Mouse (Mus musculus) embryonic facial prominence, embryonic 15.5 days (tissue): Measurements from ENCODE around the gene Cdkal1. TPM values are rescaled to one million over a fixed set of nuclear protein-coding genes. Genes with fewer than 3 reads are reported as not detected.

Source experiments
- ATAC-seq: fragments of 200-750 bp; cut with Nextera tagmentation; 2 replicates; pipeline ENCODE4 v1.8.0; 2017; ENCODE audit warnings: low read depth, moderate TSS enrichment; ENCODE audit not compliant: insufficient number of reproducible peaks, low FRiP score, low TSS enrichment
- H3K27ac ChIP-seq: fragments of 300-500 bp; sonication (generic); replicated peaks from 2 replicates; pipeline ENCODE4 v1.5.1; 2015; ENCODE audit warnings: mild to moderate bottlenecking, inconsistent platforms
- H3K27me3 ChIP-seq: fragments of 300-500 bp; sonication (generic); 2 replicates; pipeline ENCODE4 v1.6.1; 2015; ENCODE audit warnings: inconsistent platforms
- H3K36me3 ChIP-seq: fragments of 300-500 bp; sonication (generic); 2 replicates; pipeline ENCODE4 v1.6.1; 2015; ENCODE audit warnings: mild to moderate bottlenecking, inconsistent platforms
- H3K4me1 ChIP-seq: fragments of 300-500 bp; sonication (generic); 2 replicates; pipeline ENCODE4 v1.6.1; 2015; ENCODE audit warnings: inconsistent platforms
- H3K4me2 ChIP-seq: fragments of 300-500 bp; sonication (generic); replicated peaks from 2 replicates; pipeline ENCODE4 v1.6.1; 2015; ENCODE audit warnings: mild to moderate bottlenecking, inconsistent platforms
- H3K4me3 ChIP-seq: fragments of 300-500 bp; sonication (generic); replicated peaks from 2 replicates; pipeline ENCODE4 v1.5.1; 2015; ENCODE audit warnings: mild to moderate bottlenecking, inconsistent platforms
- H3K9ac ChIP-seq: fragments of 300-500 bp; sonication (generic); 2 replicates; pipeline ENCODE4 v1.6.1; 2015; ENCODE audit warnings: inconsistent platforms
- H3K9me3 ChIP-seq: fragments of 300-500 bp; sonication (generic); replicated peaks from 2 replicates; pipeline ENCODE4 v1.6.1; 2016; ENCODE audit warnings: inconsistent platforms
- WGBS: fragments of 180-500 bp; shearing (Covaris S2); methylation state at CpG from one replicate; pipeline ENCODE4 v1.1.7; 2015; 5-methylcytosine and 5-hydroxymethylcytosine counted together
- polyA plus RNA-seq: library from polyadenylated mRNA; unstranded; fragments of >200 nt; fragmentation: Nextera tagmentation; extraction: Ambion mirVana; gene quantifications from 2 replicates; pipeline ENCODE4 v1.2.1, GENCODE M21; 2015

Gene Cdkal1
- polyA plus RNA-seq, 1 experiment from 2014 or later = 31.2 TPM

DNA sequence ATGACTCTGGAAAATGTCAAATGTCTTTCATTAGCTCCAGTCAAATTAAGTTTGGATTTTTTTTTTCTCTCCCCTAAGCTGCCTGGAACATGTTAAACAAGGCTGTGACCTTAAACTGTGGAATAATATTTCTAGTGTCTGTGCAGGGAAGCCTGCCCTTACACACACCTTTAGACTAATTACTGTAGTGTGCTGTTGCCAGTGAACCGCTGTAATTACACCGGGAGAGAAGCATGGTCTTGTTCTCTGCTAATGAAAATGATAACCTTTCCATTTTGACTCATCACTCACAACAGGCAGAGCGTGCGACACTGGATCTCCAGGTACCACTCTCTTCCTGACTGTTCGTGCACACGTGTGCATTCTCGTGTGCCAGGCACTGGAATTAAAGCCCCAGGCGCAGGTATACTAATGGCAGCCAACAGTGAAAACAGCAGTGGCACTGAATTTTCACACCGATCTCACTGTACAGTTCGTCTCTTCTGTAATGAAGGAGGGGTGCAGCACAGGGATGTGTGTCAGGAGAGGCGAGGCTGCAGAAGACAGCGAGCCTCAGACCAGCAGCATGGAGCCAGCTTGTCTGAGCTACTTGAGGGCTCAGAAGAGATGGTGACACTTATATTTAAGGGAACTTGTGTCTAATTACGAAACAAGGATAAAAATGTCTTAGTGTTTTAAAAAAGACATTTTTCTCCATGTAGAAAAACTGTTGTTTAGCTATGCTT, 490.4 kb downstream of the Cdkal1 start:
- H3K9me3 ChIP-seq = no peaks in the 10 kb centered on the region
- ATAC-seq = no peak
- H3K4me2 ChIP-seq = no peak overlapping the region
- H3K36me3 ChIP-seq = no peaks in the 10 kb centered on the region
- no peak overlapping the region for H3K27ac ChIP-seq
- 54% methylated on average over 13 of the region's 13 CpGs for WGBS
- H3K4me3 ChIP-seq = no peak overlapping the region
- no peaks in the 10 kb centered on the region for H3K27me3 ChIP-seq
- peaks cover 9% of the 10 kb centered on the region for H3K4me1 ChIP-seq
- H3K9ac ChIP-seq = no peak overlapping the region

DNA sequence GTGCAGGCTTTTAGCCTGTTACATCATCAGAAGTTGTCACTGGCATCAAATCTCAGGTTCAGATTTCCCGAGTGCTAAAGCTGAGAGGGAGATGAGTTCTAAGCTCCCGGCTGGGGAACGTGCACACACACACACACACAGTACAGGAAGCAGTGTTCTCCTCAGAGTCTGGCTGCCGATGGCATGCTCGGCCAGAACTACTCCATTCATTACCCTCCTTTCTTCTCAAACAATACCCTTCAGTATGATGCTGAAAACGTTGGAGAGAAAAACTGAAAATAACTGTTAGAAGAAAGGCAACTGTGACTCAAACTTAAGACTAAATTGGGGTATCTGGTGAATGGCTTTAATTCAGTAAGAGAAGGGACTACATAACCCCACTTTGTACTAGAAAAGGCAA, 491.5 kb downstream of the Cdkal1 start:
- peaks cover 9% of the 10 kb centered on the region for H3K4me1 ChIP-seq
- no peak overlapping the region for H3K9ac ChIP-seq
- 35% methylated on average over 6 of the region's 6 CpGs for WGBS
- no peak overlapping the region for H3K27ac ChIP-seq
- no peaks in the 10 kb centered on the region for H3K27me3 ChIP-seq
- H3K9me3 ChIP-seq = no peaks in the 10 kb centered on the region
- H3K36me3 ChIP-seq = no peaks in the 10 kb centered on the region
- H3K4me2 ChIP-seq = no peak overlapping the region
- ATAC-seq = no peak
- H3K4me3 ChIP-seq = no peak overlapping the region

DNA sequence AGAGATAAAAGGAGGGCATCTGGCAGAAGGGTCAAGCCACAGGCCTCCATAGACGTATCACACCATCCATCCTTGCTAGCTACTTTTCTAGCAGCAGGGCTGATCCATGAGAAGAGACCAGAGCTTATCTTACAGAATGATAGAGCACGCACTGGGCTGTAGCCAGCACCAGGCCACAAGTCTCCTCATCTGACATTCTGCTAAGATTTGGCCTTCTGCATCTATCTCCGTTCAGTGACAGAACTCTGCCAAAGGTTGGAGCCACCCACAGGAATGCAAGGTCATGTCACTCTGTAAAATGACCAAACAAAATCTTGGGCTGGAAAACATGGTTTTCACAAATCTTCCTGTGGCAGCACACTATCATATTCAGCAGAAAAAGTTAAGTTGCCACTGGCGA, 493.6 kb downstream of the Cdkal1 start:
- Histone ChIP-seq H3K9ac (no peak overlapping the region), H3K4me2 (no peak overlapping the region), H3K4me3 (no peak overlapping the region), H3K27me3 (no peaks in the 10 kb centered on the region), H3K36me3 (no peaks in the 10 kb centered on the region), H3K9me3 (no peaks in the 10 kb centered on the region), H3K27ac (no peak overlapping the region), H3K4me1 (peaks cover 9% of the 10 kb centered on the region)
- ATAC-seq = no peak
- WGBS = 85% methylated on average over 4 of the region's 4 CpGs

DNA sequence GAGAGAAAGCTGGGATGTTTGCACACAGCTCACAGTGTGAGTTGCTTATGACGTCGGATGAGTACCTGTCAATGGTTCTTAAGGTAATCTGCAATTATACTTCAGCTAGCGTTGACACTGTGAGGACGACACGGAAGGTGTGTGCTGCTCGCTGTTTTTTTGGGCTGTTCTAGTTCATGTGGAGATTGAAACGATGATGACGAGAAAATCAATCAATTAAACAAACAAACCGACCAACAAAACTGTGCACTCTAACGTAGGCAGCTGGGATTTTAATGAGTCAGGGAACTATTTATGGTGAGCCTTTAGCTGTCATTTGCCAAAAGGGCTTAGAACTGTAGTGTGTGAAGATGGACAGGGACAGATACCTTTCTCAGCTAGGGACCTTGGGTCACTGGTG, 494.6 kb downstream of the Cdkal1 start:
- ATAC-seq = no peak
- Histone ChIP-seq H3K4me1 (peaks cover 14% of the 10 kb centered on the region), H3K9me3 (no peaks in the 10 kb centered on the region), H3K27me3 (no peaks in the 10 kb centered on the region), H3K4me2 (no peak overlapping the region), H3K27ac (no peak overlapping the region), H3K9ac (no peak overlapping the region), H3K36me3 (no peaks in the 10 kb centered on the region), H3K4me3 (no peak overlapping the region)
- WGBS = 82% methylated on average over 10 of the region's 10 CpGs

DNA sequence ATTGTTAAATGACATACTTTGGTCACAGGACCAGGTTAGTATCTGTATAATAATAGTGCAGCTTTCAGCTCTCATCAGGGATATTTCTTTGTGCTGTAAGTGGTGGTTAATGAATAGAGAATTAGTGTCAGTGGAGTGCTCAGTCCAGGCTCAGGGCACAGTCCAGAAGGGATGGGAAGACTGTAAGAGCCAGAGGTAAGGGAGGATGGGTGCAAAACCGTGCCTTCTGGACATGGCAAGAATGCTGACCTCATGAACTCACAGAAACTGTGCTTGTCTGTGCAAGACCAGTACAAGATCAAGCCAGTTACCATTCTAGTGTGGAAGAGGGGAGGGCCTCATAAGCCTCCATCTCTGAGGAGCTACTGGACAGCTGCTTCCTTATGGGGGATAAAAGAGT, 496.1 kb downstream of the Cdkal1 start:
- H3K4me2 ChIP-seq = no peak overlapping the region
- WGBS = 67% methylated on average over 1 of the region's 1 CpGs
- H3K27ac ChIP-seq = no peak overlapping the region
- H3K36me3 ChIP-seq = no peaks in the 10 kb centered on the region
- H3K4me3 ChIP-seq = no peak overlapping the region
- no peak for ATAC-seq
- H3K9me3 ChIP-seq = no peaks in the 10 kb centered on the region
- H3K27me3 ChIP-seq = no peaks in the 10 kb centered on the region
- H3K4me1 ChIP-seq = peaks cover 11% of the 10 kb centered on the region
- no peak overlapping the region for H3K9ac ChIP-seq

DNA sequence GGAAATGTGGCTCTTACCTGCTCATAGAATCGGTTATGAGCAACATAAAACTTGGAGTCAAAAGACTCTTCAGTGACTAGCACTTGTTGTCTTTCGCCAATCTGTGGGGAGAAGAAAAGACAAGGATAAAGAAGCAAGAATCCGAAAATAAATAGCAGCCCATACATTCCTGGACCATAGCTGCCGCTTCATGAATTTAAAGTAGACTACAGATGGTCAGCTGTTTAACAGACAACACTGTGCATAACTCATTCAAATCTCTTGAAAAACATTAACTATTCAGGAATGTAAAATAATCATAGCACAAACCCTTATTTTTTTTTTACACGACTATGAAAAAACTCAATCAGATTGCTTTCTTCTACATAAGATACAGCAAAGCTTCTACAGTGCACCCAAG, 498.0 kb downstream of the Cdkal1 start:
- Histone ChIP-seq H3K4me3 (no peak overlapping the region), H3K36me3 (no peaks in the 10 kb centered on the region), H3K9me3 (no peaks in the 10 kb centered on the region), H3K27me3 (no peaks in the 10 kb centered on the region), H3K9ac (no peak overlapping the region), H3K4me2 (no peak overlapping the region), H3K4me1 (peaks cover 5% of the 10 kb centered on the region), H3K27ac (no peak overlapping the region)
- WGBS = 74% methylated on average over 5 of the region's 5 CpGs
- no peak for ATAC-seq

DNA sequence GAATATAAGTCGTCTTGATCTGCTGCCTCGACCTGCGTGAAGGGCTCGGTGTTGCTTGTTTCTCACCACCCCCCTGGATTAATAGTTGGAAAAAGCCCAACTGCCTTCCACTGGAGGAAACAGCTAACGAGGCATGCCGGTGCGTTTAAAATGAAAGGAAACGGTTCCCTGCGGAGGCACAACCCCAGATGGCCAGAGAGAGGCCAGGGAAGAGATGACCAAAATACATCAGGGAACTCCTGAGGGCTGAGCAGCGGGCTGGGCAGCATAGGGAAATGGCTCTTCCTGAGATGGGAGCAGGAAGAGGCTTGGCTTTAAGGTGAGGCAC, 499.4 kb downstream of the Cdkal1 start:
- WGBS = 41% methylated on average over 10 of the region's 10 CpGs
- Histone ChIP-seq H3K9me3 (no peaks in the 10 kb centered on the region), H3K27ac (no peak overlapping the region), H3K4me2 (no peak overlapping the region), H3K36me3 (no peaks in the 10 kb centered on the region), H3K27me3 (no peaks in the 10 kb centered on the region), H3K4me1 (peaks cover 5% of the 10 kb centered on the region), H3K9ac (no peak overlapping the region), H3K4me3 (no peak overlapping the region)
- no peak for ATAC-seq

DNA sequence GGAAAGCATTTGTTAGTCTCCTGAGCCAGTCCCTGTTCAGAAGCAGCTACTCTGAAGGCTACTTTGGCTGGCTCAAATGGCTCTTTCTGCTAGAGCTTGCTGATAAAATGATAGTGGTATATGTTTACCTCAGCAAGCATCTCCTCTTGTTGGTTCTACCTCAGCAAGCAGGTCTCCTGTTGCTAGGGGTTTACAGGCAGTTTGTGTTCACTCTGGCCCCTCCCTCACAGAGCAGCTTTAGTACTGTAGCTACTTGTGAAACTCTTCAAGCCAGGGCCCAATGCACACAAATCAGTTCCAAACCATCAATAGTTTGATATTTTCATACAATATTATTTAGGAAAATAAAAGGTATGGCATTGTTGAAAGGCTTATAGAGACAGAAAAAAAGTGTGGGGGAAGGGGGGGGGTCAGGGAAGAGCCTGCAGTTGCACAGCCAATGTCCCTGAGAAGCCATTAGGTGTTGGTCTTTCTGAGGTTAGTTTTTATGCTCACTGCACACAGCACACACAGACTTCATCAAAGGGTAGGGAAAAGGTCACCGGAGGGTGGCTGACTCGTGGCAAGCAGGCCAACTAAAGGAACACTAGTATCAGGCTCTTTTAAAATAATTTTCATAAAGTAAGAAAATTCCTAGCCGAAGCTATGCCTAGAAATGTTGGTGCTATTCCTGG, 499.9 kb downstream of the Cdkal1 start:
- Histone ChIP-seq H3K9ac (no peak overlapping the region), H3K27ac (no peak overlapping the region), H3K4me3 (no peak overlapping the region), H3K36me3 (no peaks in the 10 kb centered on the region), H3K4me1 (peaks cover 5% of the 10 kb centered on the region), H3K9me3 (no peaks in the 10 kb centered on the region), H3K4me2 (no peak overlapping the region), H3K27me3 (no peaks in the 10 kb centered on the region)
- 64% methylated on average over 3 of the region's 3 CpGs for WGBS
- ATAC-seq = no peak

DNA sequence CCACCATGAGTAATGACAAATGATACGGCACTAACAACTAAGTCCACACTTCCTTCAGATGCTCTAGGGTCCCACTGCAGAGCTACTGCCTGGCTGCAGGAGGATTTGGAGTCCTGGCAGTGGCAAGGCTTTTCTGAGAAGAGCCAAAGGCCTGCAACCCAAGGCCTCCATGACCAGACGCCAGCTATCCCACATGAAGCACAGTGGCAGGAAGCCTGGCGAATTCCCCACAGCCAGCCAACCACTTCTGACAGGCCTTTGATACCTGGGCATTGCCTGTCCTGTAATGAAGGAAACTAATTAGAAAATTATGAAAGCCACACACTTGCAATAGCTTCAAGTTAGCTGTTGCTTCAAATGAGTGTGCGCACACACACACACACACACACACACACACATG, 500.5 kb downstream of the Cdkal1 start:
- WGBS = 86% methylated on average over 4 of the region's 4 CpGs
- Histone ChIP-seq H3K4me3 (no peak overlapping the region), H3K9ac (no peak overlapping the region), H3K4me1 (peaks cover 5% of the 10 kb centered on the region), H3K36me3 (no peaks in the 10 kb centered on the region), H3K27me3 (no peaks in the 10 kb centered on the region), H3K9me3 (no peaks in the 10 kb centered on the region), H3K27ac (no peak overlapping the region), H3K4me2 (no peak overlapping the region)
- ATAC-seq = no peak

DNA sequence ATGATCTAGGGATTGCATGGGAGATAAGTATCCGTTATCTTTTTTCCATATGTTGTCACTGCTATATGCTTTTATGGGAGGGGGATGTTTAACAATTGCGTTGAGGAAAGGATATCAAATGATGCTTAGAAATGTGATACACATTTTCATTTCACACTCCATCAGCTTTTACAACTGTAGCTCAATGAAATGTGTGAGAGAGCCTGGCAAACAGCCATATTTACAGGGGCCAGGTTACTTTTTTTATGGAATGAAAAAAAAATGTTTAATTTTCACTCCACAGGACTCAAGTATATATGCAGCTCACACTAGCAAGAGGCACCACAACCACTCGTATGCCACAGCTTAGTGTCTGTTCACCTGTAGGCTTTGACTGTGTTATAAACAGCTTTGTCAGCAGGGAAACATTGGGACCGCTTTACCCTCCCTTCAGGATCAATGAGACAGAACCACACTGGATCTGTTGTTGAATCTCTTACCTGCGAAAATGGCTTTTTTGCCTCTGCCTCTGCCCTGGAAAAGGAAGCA, 501.5 kb downstream of the Cdkal1 start:
- H3K4me1 ChIP-seq = peaks cover 10% of the 10 kb centered on the region
- no peak overlapping the region for H3K4me3 ChIP-seq
- H3K9ac ChIP-seq = no peak overlapping the region
- H3K36me3 ChIP-seq = no peaks in the 10 kb centered on the region
- no peak for ATAC-seq
- H3K27me3 ChIP-seq = no peaks in the 10 kb centered on the region
- no peaks in the 10 kb centered on the region for H3K9me3 ChIP-seq
- no peak overlapping the region for H3K4me2 ChIP-seq
- no peak overlapping the region for H3K27ac ChIP-seq
- 73% methylated on average over 5 of the region's 5 CpGs for WGBS

DNA sequence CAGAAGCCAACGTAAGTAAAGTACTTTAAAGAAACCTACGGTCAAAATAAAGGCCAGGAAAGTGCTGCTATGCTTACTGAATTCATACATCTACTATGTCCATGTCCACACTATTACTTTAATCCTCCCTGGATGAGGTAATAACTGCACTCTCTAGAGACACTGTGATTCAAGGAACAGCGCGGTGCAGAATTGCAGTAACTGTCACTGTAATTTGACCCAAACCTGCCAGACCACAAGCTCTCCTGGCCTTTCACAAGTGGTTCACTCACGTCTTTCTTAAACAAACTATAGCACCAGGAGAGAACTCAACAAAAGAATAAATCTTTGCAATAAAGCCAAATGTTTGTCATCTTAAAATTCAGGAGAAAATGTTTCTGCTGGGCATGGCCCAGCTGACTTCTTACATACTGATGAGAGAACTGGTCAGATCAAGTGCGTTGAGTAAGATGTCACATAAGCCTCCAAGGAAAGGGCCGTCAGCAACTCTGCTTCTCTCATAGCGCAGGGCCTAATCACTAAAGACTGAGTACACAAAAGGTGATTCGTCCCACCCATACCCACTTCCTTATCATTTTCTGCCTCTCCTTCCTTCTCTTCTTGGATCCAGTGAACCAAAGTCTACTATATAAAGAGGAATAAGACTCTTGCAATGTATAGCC, 504.3 kb downstream of the Cdkal1 start:
- H3K4me2 ChIP-seq = no peak overlapping the region
- no peak overlapping the region for H3K4me3 ChIP-seq
- WGBS = 69% methylated on average over 9 of the region's 9 CpGs
- no peak overlapping the region for H3K27ac ChIP-seq
- H3K4me1 ChIP-seq = peaks cover 7% of the 10 kb centered on the region
- H3K9ac ChIP-seq = no peak overlapping the region
- H3K27me3 ChIP-seq = no peaks in the 10 kb centered on the region
- H3K9me3 ChIP-seq = no peaks in the 10 kb centered on the region
- 0 out of 2 replicates have a peak, but pooled peaks cover 4% of the 10 kb centered on the region for H3K36me3 ChIP-seq
- ATAC-seq = no peak
